Mouse (Mus musculus) stomach, postnatal 0 days (tissue): ENCODE data around the gene Amigo2.

Experiments
- CTCF ChIP-seq: IDR thresholded peaks from 2 replicates; pipeline ENCODE4 v1.5.1; 2016; ENCODE audit warnings: antibody characterized with exemption, low read depth, mild to moderate bottlenecking, moderate library complexity
- EP300 ChIP-seq: optimal IDR thresholded peaks from 2 replicates; pipeline ENCODE3; 2016; ENCODE audit warnings: antibody characterized with exemption

DNA sequence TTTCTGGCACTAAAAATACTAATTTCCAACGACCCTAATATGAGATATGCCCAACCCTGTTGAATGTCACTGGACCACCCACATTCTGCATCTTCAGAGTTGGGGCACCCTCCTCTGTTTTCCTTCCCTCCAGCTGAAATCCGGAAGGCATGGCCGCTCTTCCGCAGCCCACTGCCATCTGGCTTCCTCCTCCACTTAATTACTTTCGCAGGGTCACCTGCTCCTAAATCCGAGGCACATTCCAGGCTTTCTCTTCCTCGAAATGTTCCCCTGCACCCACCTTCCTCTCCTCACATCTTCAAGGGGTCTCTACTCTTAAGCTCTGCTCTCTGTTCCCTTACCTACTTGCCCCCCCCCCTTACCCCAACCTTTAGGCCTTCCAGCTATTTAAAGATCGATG is 23.1 kb downstream of the Amigo2 start:
- no peak for TF ChIP-seq CTCF
- TF ChIP-seq EP300 = no peak
